Mouse (Mus musculus) left cerebral cortex, postnatal 14 days (tissue): ENCODE results near the gene Gjd2. TPM values are rescaled to one million over a fixed set of nuclear protein-coding genes. Genes with fewer than 3 reads are reported as not detected.
A peak's percentile ranks its signal among the peaks of the same experiment; 100 is the strongest.

Source experiments
- DNase-seq, 2 experiments: peaks; one replicate each; pipeline ENCODE4 v3.0.0; 2021 to 2022; ENCODE audit warnings: low spot score in 2 of 2, mixed read lengths in 1 of 2
- intact Hi-C: fragments of 180-260 bp; cut with DNase I; formaldehyde crosslinking; loops from one replicate; pipeline ENCODE4 v1.15.1; 2025
- long read RNA-seq, 2 experiments: library from polyadenylated mRNA; stranded (forward); transcript quantifications; one replicate each; pipeline ENCODE4 v2.0.0; 2021
- total RNA-seq, 2 experiments: library from RNA; stranded (reverse); gene quantifications; 2 replicates each; pipeline ENCODE4 v1.2.3; 2021

Gene Gjd2
- 10 to 100 TPM; 14.5 to 16.1 TPM for total RNA-seq
- long read RNA-seq, experiment 1, partial matches to known transcripts, result 1 of 1 reads
- long read RNA-seq, experiment 1, other reads (novel, unspliced or antisense), result 0 of 1 reads
- long read RNA-seq, experiment 2, partial matches to known transcripts, result 0 of 1 reads
- long read RNA-seq, experiment 2, other reads (novel, unspliced or antisense), result 0 of 1 reads

GRCm38 (mm10) chr2:114013295-114013771 is at the start of gene Gjd2:
TSS of gene Gjd2 (minus strand) at chr2:114013619.
- intact Hi-C loops, result loop anchor here (5.0 kb wide), 1 partner anchor 79 kb away; no protein-coding TSS in a partner anchor
- DNase-seq, result peak in 1 of 2 experiments; percentile 22

- intact Hi-C loops, result no loop called here
- no peak for DNase-seq
These were observed 46.7 kb upstream of the Gjd2 start for GRCm38 (mm10) chr2:114060071-114060591.

- intact Hi-C loops, result no loop called here
- no peak for DNase-seq
These were observed 46.2 kb upstream of the Gjd2 start for GRCm38 (mm10) chr2:114059608-114060007.

- intact Hi-C loops, result no loop called here
- no peak for DNase-seq
These were observed 44.9 kb upstream of the Gjd2 start for GRCm38 (mm10) chr2:114058226-114058796.

GRCm38 (mm10) chr2:114057303-114057853 is 44.0 kb upstream of the Gjd2 start:
- DNase-seq, result no peak
- intact Hi-C loops, result no loop called here

GRCm38 (mm10) chr2:114054129-114054528 is 40.7 kb upstream of the Gjd2 start:
- intact Hi-C loops, result no loop called here
- no peak for DNase-seq

GRCm38 (mm10) chr2:114052696-114053598 is 39.5 kb upstream of the Gjd2 start, which contains the start of gene Actc1:
TSS of gene Actc1 (minus strand) at chr2:114053548.
- intact Hi-C loops, result no loop called here
- DNase-seq, result no peak

GRCm38 (mm10) chr2:114051871-114052241 is 38.4 kb upstream of the Gjd2 start:
- intact Hi-C loops, result no loop called here

GRCm38 (mm10) chr2:114051111-114051870 is 37.9 kb upstream of the Gjd2 start:
- intact Hi-C loops, result no loop called here
- DNase-seq, result no peak

More at GRCm38 (mm10) chr2:114051871-114052241, 38.4 kb upstream of the Gjd2 start:
- no peak for DNase-seq

- DNase-seq, result no peak
- intact Hi-C loops, result no loop called here
These were observed 36.7 kb upstream of the Gjd2 start for GRCm38 (mm10) chr2:114050150-114050549.

- no peak for DNase-seq
- intact Hi-C loops, result no loop called here
These were observed 36.0 kb upstream of the Gjd2 start for GRCm38 (mm10) chr2:114049372-114049771.

GRCm38 (mm10) chr2:114047960-114048611 is 34.7 kb upstream of the Gjd2 start:
- intact Hi-C loops, result no loop called here
- DNase-seq, result no peak

GRCm38 (mm10) chr2:114046151-114046664 is 32.8 kb upstream of the Gjd2 start:
- no peak for DNase-seq
- intact Hi-C loops, result no loop called here

GRCm38 (mm10) chr2:114037926-114038325 is 24.5 kb upstream of the Gjd2 start:
- no peak for DNase-seq
- intact Hi-C loops, result no loop called here

- intact Hi-C loops, result no loop called here
- no peak for DNase-seq
These were observed 18.8 kb upstream of the Gjd2 start for GRCm38 (mm10) chr2:114032259-114032658.

- no peak for DNase-seq
- intact Hi-C loops, result no loop called here
These were observed 10.0 kb upstream of the Gjd2 start for GRCm38 (mm10) chr2:114023383-114023782.

- no peak for DNase-seq
- intact Hi-C loops, result no loop called here
These were observed 6.8 kb upstream of the Gjd2 start for GRCm38 (mm10) chr2:114020210-114020563.

- intact Hi-C loops, result no loop called here
- no peak for DNase-seq
These were observed 6.2 kb upstream of the Gjd2 start for GRCm38 (mm10) chr2:114019474-114020209.
